Mouse (Mus musculus) C2C12 (cell line): ENCODE measurements around the gene Gm10198. TPM values are rescaled to one million over a fixed set of nuclear protein-coding genes. Genes with fewer than 3 reads are reported as not detected.

ENCODE experiments used
- H3K27me3 ChIP-seq: one replicate; pipeline ENCODE4 v1.6.1; 2011; ENCODE audit not compliant: control insufficient read depth, insufficient read depth, insufficient read length
- H3K36me3 ChIP-seq: one replicate; pipeline ENCODE4 v1.6.1; 2011; ENCODE audit not compliant: control insufficient read depth, insufficient read depth
- H3K4me3 ChIP-seq: one replicate; pipeline ENCODE4 v1.5.1; 2011; ENCODE audit warnings: mild to moderate bottlenecking, control low read depth; ENCODE audit not compliant: poor library complexity, insufficient read depth, severe bottlenecking
- H3K79me2 ChIP-seq: one replicate; pipeline ENCODE4 v1.6.1; 2011; ENCODE audit not compliant: control insufficient read depth, insufficient read depth
- H3K79me3 ChIP-seq: one replicate; pipeline ENCODE4 v1.6.1; 2011; ENCODE audit warnings: low read depth, control low read depth
- H3ac ChIP-seq: one replicate; pipeline ENCODE3; 2011; ENCODE audit warnings: low read depth; ENCODE audit not compliant: control insufficient read depth, insufficient read length
- CEBPB ChIP-seq: IDR thresholded peaks from one replicate; pipeline ENCODE4 v1.6.1; 2011; ENCODE audit warnings: low read depth, mild to moderate bottlenecking, control low read depth, moderate library complexity
- CTCF ChIP-seq: IDR thresholded peaks from one replicate; pipeline ENCODE4 v1.5.1; 2011; ENCODE audit not compliant: control insufficient read depth, insufficient read depth, insufficient read length
- FOSL1 ChIP-seq: IDR thresholded peaks from one replicate; pipeline ENCODE4 v1.8.0; 2011; ENCODE audit warnings: mild to moderate bottlenecking, low read length; ENCODE audit not compliant: poor library complexity, insufficient read depth, severe bottlenecking
- MAX ChIP-seq: IDR thresholded peaks from one replicate; pipeline ENCODE4 v1.6.1; 2011; ENCODE audit warnings: mild to moderate bottlenecking, control low read depth
- MYOD1 ChIP-seq: IDR thresholded peaks from one replicate; pipeline ENCODE4 v1.6.1; 2011; ENCODE audit warnings: low read depth; ENCODE audit not compliant: control insufficient read depth, insufficient read length
- MYOG ChIP-seq: IDR thresholded peaks from one replicate; pipeline ENCODE4 v1.6.1; 2011; ENCODE audit not compliant: control insufficient read depth, insufficient read length; ENCODE audit errors: extremely low read depth
- USF1 ChIP-seq: IDR thresholded peaks from one replicate; pipeline ENCODE4 v1.6.1; 2011; ENCODE audit warnings: low read depth, mild to moderate bottlenecking, control low read depth, moderate library complexity
- polyA plus RNA-seq: library from polyadenylated mRNA; unstranded; fragments of >200 nt; fragmentation: generic; extraction: Trizol; gene quantifications from one replicate; pipeline ENCODE4 v1.2.1, GENCODE M21; 2012; ENCODE audit warnings: missing spikeins

Gene Gm10198
- polyA plus RNA-seq, 1 experiment: not detected

DNA sequence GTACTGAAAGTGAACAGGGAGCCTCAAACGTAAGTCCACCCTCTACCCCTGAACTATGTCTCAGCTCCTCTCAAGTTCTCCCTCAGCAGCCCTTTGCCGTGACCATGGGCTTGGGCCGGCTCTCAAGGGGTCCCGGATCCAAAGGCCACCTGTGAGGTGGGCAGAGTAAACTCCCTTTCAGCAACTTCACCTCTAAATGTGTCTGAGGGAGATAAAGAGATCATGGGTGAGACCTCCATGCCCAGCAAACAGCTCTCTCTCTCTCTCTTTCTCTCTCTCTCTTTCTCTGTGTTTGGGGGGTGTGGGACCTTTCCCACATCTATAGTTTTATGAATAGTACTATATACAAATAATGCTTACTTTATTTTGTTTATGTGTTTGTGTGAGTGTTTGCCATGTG lies 36.2 kb upstream of the Gm10198 start:
- Histone ChIP-seq H3K79me2 (no peaks in the 10 kb centered on the region), H3ac (no peak overlapping the region)
- TF ChIP-seq CEBPB (no peak), MYOD1 (no peak), MAX (no peak), USF1 (no peak), CTCF (no peak), FOSL1 (no peak), MYOG (no peak)

DNA sequence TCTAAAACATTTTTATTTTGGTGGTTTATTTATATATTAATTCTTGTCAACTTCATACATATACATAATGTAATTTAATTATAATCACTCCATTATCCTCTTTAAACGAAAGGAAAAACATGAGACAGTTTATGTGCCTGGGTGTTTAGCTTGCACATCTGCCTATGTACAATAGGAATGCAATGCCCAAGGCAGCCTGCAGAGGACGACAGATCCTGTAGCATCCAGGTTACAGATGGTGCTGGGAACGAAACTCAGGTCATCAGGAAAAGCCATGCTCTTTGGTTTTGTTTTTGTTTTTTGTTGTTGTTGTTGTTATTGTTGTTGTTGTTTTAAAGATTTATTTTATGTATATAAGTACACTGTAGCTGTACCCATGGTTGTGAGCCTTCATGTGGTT lies 32.4 kb upstream of the Gm10198 start:
- H3K27me3 ChIP-seq: no peaks in the 10 kb centered on the region
- H3K4me3 ChIP-seq: no peak overlapping the region
- H3K79me3 ChIP-seq: no peaks in the 10 kb centered on the region
- TF ChIP-seq CEBPB (no peak), MYOG (no peak), USF1 (no peak), MYOD1 (no peak), CTCF (no peak), MAX (no peak), FOSL1 (no peak)
- H3K79me2 ChIP-seq: no peaks in the 10 kb centered on the region
- no peaks in the 10 kb centered on the region for H3K36me3 ChIP-seq
- no peak overlapping the region for H3ac ChIP-seq

More for the DNA sequence above, 36.2 kb upstream of the Gm10198 start:
- Histone ChIP-seq H3K79me3 (no peaks in the 10 kb centered on the region), H3K36me3 (no peaks in the 10 kb centered on the region), H3K4me3 (no peak overlapping the region), H3K27me3 (no peaks in the 10 kb centered on the region)

DNA sequence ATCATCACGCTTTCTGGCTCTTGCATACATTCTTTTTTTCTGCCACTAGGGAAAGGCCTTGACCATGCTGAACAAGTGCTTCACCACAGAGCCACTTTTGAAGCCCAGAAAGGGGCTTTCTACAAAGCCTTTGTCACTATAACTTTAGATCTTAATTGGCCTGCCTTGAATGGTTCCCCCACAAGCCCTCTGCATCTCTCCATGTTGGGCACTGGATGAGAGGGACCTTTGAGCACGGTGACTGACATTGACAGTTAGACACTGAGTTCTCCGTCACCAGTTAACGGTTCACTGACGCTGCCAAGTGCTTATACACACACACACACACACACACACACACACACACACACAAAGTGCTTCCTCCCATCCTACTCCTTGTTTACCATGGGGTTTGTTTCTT lies 30.0 kb upstream of the Gm10198 start:
- no peaks in the 10 kb centered on the region for H3K27me3 ChIP-seq
- TF ChIP-seq USF1 (no peak), CEBPB (no peak), MYOD1 (no peak), CTCF (no peak), FOSL1 (no peak), MYOG (no peak), MAX (no peak)
- no peaks in the 10 kb centered on the region for H3K79me3 ChIP-seq
- H3K79me2 ChIP-seq: no peaks in the 10 kb centered on the region
- H3K36me3 ChIP-seq: no peaks in the 10 kb centered on the region
- H3ac ChIP-seq: no peak overlapping the region
- H3K4me3 ChIP-seq: no peak overlapping the region

DNA sequence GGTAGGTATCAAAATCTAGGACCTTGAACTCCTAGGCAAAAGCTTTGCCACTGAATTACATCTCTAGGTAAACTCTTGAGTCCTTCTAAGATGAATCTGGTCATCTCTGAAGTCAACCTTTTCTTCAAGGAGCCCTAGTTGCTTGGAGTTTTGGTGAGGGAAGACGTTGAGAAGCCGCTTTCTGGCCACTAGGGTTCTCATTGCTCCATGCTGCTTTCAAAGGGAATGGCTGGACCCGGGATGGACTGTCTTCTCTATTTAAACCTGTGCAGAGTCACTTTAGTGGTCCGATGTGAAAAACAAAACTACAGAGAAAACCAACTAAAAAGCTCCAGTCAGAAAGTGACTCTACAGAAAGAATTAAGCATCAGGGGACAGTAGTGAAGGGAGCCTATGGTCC lies 18.4 kb upstream of the Gm10198 start:
- Histone ChIP-seq H3K79me2 (no peaks in the 10 kb centered on the region), H3ac (no peak overlapping the region), H3K36me3 (no peaks in the 10 kb centered on the region), H3K79me3 (no peaks in the 10 kb centered on the region), H3K27me3 (no peaks in the 10 kb centered on the region), H3K4me3 (no peak overlapping the region)
- TF ChIP-seq MYOG (no peak), CEBPB (no peak), MYOD1 (no peak), MAX (no peak), FOSL1 (no peak), CTCF (no peak), USF1 (no peak)

DNA sequence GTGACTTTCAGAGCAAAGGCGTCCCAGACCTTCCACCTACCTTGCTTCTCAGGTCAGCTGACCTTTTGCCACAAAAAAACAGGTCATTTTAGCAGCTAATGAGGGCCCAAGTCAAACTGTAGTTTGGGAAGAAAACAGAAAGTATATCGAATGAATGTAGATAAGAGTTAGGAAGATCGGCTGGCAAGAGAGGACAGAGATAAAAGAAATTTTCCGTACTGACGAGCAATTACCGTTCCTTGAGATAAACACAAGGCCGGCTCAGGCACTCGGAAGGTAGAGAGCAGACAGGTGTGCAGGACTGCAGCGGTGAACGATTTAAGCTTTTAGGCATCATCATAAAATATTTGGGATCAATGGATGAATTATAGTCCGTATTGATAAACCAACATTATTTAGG lies 15.4 kb upstream of the Gm10198 start:
- H3K4me3 ChIP-seq: no peak overlapping the region
- no peaks in the 10 kb centered on the region for H3K27me3 ChIP-seq
- no peaks in the 10 kb centered on the region for H3K36me3 ChIP-seq
- H3ac ChIP-seq: no peak overlapping the region
- H3K79me3 ChIP-seq: no peaks in the 10 kb centered on the region
- TF ChIP-seq CEBPB: no peak
- no peak for TF ChIP-seq FOSL1
- TF ChIP-seq MYOG: no peak
- no peak for TF ChIP-seq MAX
- no peak for TF ChIP-seq USF1
- no peak for TF ChIP-seq CTCF
- no peak for TF ChIP-seq MYOD1
- no peaks in the 10 kb centered on the region for H3K79me2 ChIP-seq

DNA sequence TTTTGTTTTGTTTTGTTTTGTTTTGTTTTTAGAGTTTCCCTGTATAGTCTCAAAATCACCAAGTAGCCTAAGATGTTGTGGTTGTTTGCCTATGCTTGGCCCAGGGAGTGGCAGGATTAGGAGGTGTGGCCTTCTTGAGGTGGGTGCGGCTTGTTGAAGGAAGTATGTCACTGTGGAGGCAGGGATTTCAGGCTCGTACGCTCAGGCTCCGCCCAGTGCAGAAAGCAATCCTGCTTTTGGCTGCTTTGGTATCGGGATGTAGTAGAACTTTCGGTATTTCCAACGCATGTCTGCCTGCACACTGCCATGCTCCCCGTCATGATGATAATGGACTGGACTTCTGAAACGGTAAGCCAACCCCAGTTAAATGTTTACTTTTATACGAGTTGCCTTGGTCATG lies 12.5 kb upstream of the Gm10198 start:
- no peaks in the 10 kb centered on the region for H3K79me2 ChIP-seq
- H3K79me3 ChIP-seq: no peaks in the 10 kb centered on the region
- H3ac ChIP-seq: no peak overlapping the region
- TF ChIP-seq MYOG (no peak), CTCF (no peak), FOSL1 (no peak), MAX (no peak), MYOD1 (no peak), USF1 (no peak), CEBPB (no peak)
- no peak overlapping the region for H3K4me3 ChIP-seq
- H3K36me3 ChIP-seq: no peaks in the 10 kb centered on the region
- no peaks in the 10 kb centered on the region for H3K27me3 ChIP-seq
